In the genomic region with DNA sequence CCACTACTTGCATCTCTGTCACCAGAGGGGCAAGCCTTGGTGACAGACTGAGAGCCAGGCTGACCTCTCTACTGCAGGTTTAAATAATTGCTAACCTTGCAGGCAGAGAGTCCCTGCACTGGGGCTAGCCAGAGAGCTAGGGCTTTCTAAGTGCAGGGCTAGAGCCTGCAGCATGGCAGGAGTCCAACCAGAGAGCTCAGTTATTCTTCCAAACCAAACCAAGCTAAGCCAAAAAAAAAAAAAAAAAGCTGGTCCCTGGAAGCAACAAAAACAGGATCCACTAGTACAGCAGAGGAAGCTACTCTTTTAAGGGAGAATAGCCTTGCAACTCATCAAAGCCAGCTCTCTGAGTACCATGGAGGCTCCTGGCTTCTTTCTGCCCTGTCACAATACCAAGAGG, we compare ENCODE assay signal across 26 mouse cellular contexts. TPM values are rescaled to one million over a fixed set of nuclear protein-coding genes. Genes with fewer than 3 reads are reported as not detected.
DNase-seq lines count a peak whose midpoint lies in the region; ATAC-seq and TF ChIP-seq lines count a peak whose summit lies in the region.
"Had no signal": no experiment of that assay in that cellular context is flagged by ENCODE, and none has a peak within 500 bp of the region (broad histone marks: within the 10 kb centered on the region; RNA-seq: fewer than 3 reads in every experiment).

No protein-coding gene starts in this region.

- 0 out of 2 replicates have a peak, but pooled peaks cover 5% of the 10 kb centered on the region for H3K4me1 ChIP-seq in limb, embryonic 14.5 days (ENCODE audit: control insufficient read depth, insufficient read depth, low read length)
- peaks cover 18% of the 10 kb centered on the region for H3K4me1 ChIP-seq in limb, embryonic 10.5 days
- H3K4me1 ChIP-seq: embryonic facial prominence, embryonic 13.5 days had no signal

- H3K4me2 ChIP-seq in limb, embryonic 14.5 days (replicated peaks; ENCODE audit: low read depth, low read length, severe bottlenecking), result no peak overlapping the region
- H3K4me2 ChIP-seq: embryonic facial prominence, embryonic 13.5 days; heart, embryonic 13.5 days; neural tube, embryonic 15.5 days had no signal

- H3K27me3 ChIP-seq in limb, embryonic 14.5 days (ENCODE audit: control insufficient read depth, insufficient read depth, low read length), result no peaks in the 10 kb centered on the region
- no peaks in the 10 kb centered on the region for H3K27me3 ChIP-seq in limb, embryonic 10.5 days (ENCODE audit: low read depth, poor library complexity, severe bottlenecking)
- H3K27me3 ChIP-seq: embryonic facial prominence, embryonic 13.5 days; heart, embryonic 13.5 days; neural tube, embryonic 15.5 days had no signal

- intact Hi-C loops in gastrocnemius, postnatal 14 days (cut with DNase I; ENCODE audit: low total_unique reads), result no loop called here

- TF ChIP-seq POLR2A in limb, embryonic 14.5 days (IDR thresholded peaks at IDR 0.05; ENCODE audit: borderline replicate concordance, extremely low read depth, insufficient read depth, insufficient read length), result no peak

- ATAC-seq in limb, embryonic 14.5 days (ENCODE audit: low FRiP score, low read depth), result no peak
- ATAC-seq: CD4-positive, CD25-positive, alpha-beta regulatory T cell, adult 4 months had no signal

- no peak overlapping the region for H3K27ac ChIP-seq in limb, embryonic 14.5 days (replicated peaks; ENCODE audit: low read depth, low read length)
- no peak overlapping the region for H3K27ac ChIP-seq in limb, embryonic 10.5 days
- H3K27ac ChIP-seq: embryonic facial prominence, embryonic 13.5 days; heart, embryonic 13.5 days; midbrain, embryonic 10.5 days; neural tube, embryonic 15.5 days had no signal

- H3K9ac ChIP-seq in limb, embryonic 14.5 days (ENCODE audit: low read depth, low read length, severe bottlenecking), result no peak overlapping the region
- H3K9ac ChIP-seq: embryonic facial prominence, embryonic 13.5 days; heart, embryonic 13.5 days; neural tube, embryonic 15.5 days had no signal

- peak; percentile 26 for DNase-seq in gastrocnemius, postnatal 14 days
- no peak for DNase-seq in gastrocnemius, adult 18-20 months (ENCODE audit: low spot score)
- DNase-seq in limb, embryonic 14.5 days (ENCODE audit: low spot score), result peak; percentile 16
- DNase-seq in limb, embryonic 10.5 days (ENCODE audit: low spot score), result no peak
- peak; percentile 74 for DNase-seq in NIH3T3 (ENCODE audit: low read depth)
- peak; percentile 56 for DNase-seq in fat pad, adult 2 months (ENCODE audit: extremely low read depth, low read depth, low spot score)
- DNase-seq in thymus, postnatal 14 days, result no peak
- DNase-seq: adrenal gland, adult 8-10 months; cerebellum, adult 8-10 months; layer of hippocampus, postnatal 36 days; lung, adult 18-20 months; lung, postnatal 4 days; thymus, adult 18-20 months had no signal

- no peak overlapping the region for H3K4me3 ChIP-seq in limb, embryonic 14.5 days (replicated peaks; ENCODE audit: low read length)
- no peak overlapping the region for H3K4me3 ChIP-seq in limb, embryonic 10.5 days
- H3K4me3 ChIP-seq: embryonic facial prominence, embryonic 13.5 days; heart, embryonic 13.5 days; midbrain, embryonic 10.5 days; myocyte; neural tube, embryonic 15.5 days had no signal

- H3K9me3 ChIP-seq in limb, embryonic 14.5 days (ENCODE audit: control insufficient read depth, low read length), result no peaks in the 10 kb centered on the region
- H3K9me3 ChIP-seq in limb, embryonic 10.5 days (replicated peaks), result no peaks in the 10 kb centered on the region
- H3K9me3 ChIP-seq: embryonic facial prominence, embryonic 13.5 days; G1E; heart, embryonic 13.5 days; midbrain, embryonic 10.5 days; neural tube, embryonic 15.5 days had no signal

- no peaks in the 10 kb centered on the region for H3K36me3 ChIP-seq in limb, embryonic 14.5 days (ENCODE audit: control insufficient read depth, insufficient read depth, low read length)
- H3K36me3 ChIP-seq in limb, embryonic 10.5 days, result no peaks in the 10 kb centered on the region
- H3K36me3 ChIP-seq: embryonic facial prominence, embryonic 13.5 days; G1E; heart, embryonic 13.5 days; midbrain, embryonic 10.5 days; neural tube, embryonic 15.5 days had no signal

RNA-seq across cellular contexts. Expression of gene Lhx4, which starts 50.6 kb away (rescaled TPM):
- total RNA-seq in gastrocnemius, postnatal 14 days (2021), result not detected
- not detected for total RNA-seq in gastrocnemius, adult 18-20 months (2021)
- polyA plus RNA-seq in limb, embryonic 14.5 days (2012; rRNA removed), result not detected in 2 replicates
- polyA plus RNA-seq in limb, embryonic 14.5 days (2014; fragmentation: Nextera tagmentation; extraction: Ambion mirVana), result not detected in 2 replicates
- 0.23 TPM in 1 of 2 replicates, not detected in the other for polyA plus RNA-seq in limb, embryonic 10.5 days (2016; fragmentation: Nextera tagmentation; extraction: Ambion mirVana)
- total RNA-seq: common myeloid progenitor, adult 5-6 weeks; hematopoietic stem cell, adult 5-6 weeks; layer of hippocampus, adult 18-20 months; layer of hippocampus, postnatal 36 days; left cerebral cortex, postnatal 25 days; liver, adult 2 months had no signal
- polyA plus RNA-seq: embryonic facial prominence, embryonic 13.5 days; G1E; heart, embryonic 13.5 days; liver, adult 2 months; small intestine, adult 2 months had no signal

Comparison
In these comparisons a context has a peak if more than half of its experiments do, and no peak if none do; other contexts are left out.
1. DNase-seq: peak in gastrocnemius, postnatal 14 days (single experiment), limb, embryonic 14.5 days (single experiment), NIH3T3 (single experiment) and fat pad, adult 2 months (single experiment); none in gastrocnemius, adult 18-20 months (single experiment), limb, embryonic 10.5 days (single experiment) and thymus, postnatal 14 days (single experiment).